Mouse (Mus musculus) testis, adult 2 months (tissue): Measurements from ENCODE around the gene Mettl22.
A peak's percentile ranks its signal among the peaks of the same experiment; 100 is the strongest.

Experiments used
- CTCF ChIP-seq: fragments of 200-500 bp; IDR thresholded peaks from 2 replicates; pipeline ENCODE4 v1.5.1; 2012; ENCODE audit warnings: low read depth, mild to moderate bottlenecking, inconsistent platforms, low read length, moderate library complexity; ENCODE audit not compliant: control insufficient read depth, insufficient read depth, insufficient replicate concordance
- POLR2A ChIP-seq: fragments of 200-500 bp; IDR thresholded peaks from 2 replicates; pipeline ENCODE4 v1.6.1; 2012; ENCODE audit warnings: low read depth, mild to moderate bottlenecking, inconsistent platforms, low read length, moderate library complexity; ENCODE audit not compliant: control insufficient read depth

- TF ChIP-seq CTCF (0 out of 2 replicates have a peak, but pooled peaks have one; percentile 1), POLR2A (peak; percentile 73; the same call in 1 of the 2 replicates)
Measured at GRCm38 (mm10) chr16:8470603-8471481, at the start of gene Mettl22.
